Mouse (Mus musculus): ENCODE measurements around the gene Aarsd1. TPM values are rescaled to one million over a fixed set of nuclear protein-coding genes. Genes with fewer than 3 reads are reported as not detected.
"Not testable (repeated sequence)": the region's sequence is repeated elsewhere in the genome, so short reads cannot be mapped to it uniquely, and the experiment has no call there.

Aarsd1 gene
- polyA plus RNA-seq (2012; rRNA removed): 8.5 and 10.8 TPM in 2 replicates

DNA sequence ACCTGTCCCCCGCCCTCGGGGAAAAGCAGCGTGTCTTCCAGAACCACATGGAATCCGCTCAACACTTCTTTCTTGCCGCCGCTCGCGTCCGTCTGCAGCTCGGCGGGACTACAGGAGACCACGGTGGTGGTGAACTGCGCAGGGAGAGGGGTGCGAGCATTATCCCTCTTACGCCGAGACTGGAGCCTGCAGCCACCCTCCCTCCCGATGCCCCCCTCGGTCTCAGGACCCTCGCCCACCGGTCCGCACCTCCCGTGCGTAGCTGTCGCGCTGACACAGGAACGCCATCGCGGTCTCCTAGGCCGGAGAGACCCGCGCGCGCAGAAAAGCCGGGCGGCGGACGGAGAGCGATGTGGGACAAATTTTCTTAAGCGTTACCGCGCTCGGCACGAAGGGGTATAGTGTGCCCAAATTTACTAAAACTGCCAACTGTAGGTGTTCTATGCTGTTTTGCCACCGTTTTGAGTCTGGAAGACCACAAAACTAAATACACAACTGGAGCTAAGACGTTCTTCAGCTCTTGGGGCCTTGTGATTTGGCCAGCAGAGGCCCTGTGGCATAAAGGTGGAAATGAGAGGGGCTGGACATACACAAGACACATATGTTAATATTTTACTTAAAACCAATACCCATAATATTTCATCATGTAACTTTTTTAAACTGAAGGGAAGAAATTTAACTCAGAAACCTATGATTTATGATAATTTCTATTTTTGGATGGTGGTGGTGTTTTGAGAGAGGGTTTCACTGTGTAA, at the start of gene Aarsd1:
Gene Aarsd1, minus strand, starts transcription at position 515 of the 755 bp plus-strand sequence.
- under 1% methylated on average over 45 of the region's 45 CpGs for WGBS

DNA sequence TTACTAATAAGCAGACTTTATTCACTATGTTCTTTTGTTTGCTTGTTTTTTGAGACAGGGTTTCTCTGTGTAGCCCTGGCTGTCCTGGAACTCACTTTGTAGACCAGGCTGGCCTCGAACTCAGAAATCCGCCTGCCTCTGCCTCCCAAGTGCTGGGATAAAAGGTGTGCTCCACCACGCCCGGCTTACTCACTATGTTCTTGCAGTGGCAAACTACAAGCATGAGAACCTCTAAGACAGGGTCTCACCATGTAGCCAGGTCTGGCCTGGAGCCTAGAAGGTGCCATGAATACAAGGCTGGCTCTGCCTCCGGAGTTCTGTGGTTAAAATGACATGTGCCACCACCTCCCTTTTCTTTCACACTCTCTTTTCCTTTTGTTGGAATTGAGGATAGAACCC, 49.1 kb upstream of the Aarsd1 start:
- not testable (repeated sequence) for H3K27me3 ChIP-seq (ENCODE audit: control insufficient read depth, insufficient read depth, low read length); H3K27ac ChIP-seq (ENCODE audit: insufficient read depth, low read depth, low read length); H3K4me3 ChIP-seq (ENCODE audit: low read depth, low read length)
- peaks cover 15% of the 10 kb centered on the region for H3K4me1 ChIP-seq (ENCODE audit: control insufficient read depth, insufficient read depth, insufficient read length, low read length)
- peaks cover 11% of the 10 kb centered on the region for H3K36me3 ChIP-seq (ENCODE audit: control insufficient read depth, insufficient read depth, low read length)
- 53% methylated on average over 5 of the region's 5 CpGs for WGBS

More for the DNA sequence above, at the start of gene Aarsd1:
- TF ChIP-seq CTCF (IDR thresholded peaks at IDR 0.05; ENCODE audit: extremely low read depth, insufficient read length, insufficient replicate concordance, low read depth, low read length): no peak
- TF ChIP-seq POLR2A (IDR thresholded peaks at IDR 0.05; ENCODE audit: low read depth, low read length): no peak
- Histone ChIP-seq H3K36me3 (ENCODE audit: control insufficient read depth, insufficient read depth, low read length) (peaks cover 7% of the 10 kb centered on the region), H3K27ac (ENCODE audit: insufficient read depth, low read depth, low read length) (no peak within 1 kb of the TSS), H3K4me1 (ENCODE audit: control insufficient read depth, insufficient read depth, insufficient read length, low read length) (no peaks in the 10 kb centered on the region), H3K27me3 (ENCODE audit: control insufficient read depth, insufficient read depth, low read length) (no peaks in the 10 kb centered on the region), H3K4me3 (ENCODE audit: low read depth, low read length) (peak within 1 kb of the TSS; percentile 83)

DNA sequence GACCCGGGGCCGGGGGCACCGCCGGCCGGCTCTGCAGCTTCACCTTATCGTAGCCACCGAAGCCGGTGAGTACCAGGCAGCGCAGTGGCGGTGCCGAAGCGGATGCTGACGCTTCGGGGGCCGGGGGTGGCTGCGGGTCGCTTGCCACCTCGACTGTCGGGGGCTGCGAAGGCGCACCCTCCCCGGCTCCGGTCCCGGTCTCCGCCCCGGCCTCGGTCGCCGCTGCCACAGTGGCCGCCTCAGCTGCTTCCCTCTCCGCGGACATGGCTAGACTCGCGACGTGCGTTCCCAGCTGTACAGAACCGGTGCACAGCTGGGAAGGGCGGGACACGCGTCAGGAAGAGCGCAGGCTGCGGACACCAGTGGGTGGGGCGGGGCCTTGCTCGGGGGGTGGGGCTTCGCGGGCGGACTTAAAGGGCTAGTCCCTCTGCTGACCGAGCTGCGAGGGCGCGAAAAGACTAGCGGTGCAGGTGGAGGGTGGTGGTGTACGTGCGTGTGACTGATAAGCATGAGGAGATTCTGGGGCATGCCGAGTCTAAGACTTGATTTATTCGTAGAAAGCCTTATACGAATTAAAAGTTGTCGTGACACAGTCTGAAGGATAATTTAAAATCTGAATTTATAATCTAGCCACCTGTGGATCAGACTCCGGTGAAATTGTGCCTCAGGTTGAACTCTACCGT, 48.6 kb upstream of the Aarsd1 start, which contains the start of gene Vat1:
Gene Vat1, minus strand, starts transcription at position 362 of the 683 bp plus-strand sequence.
- peak; percentile 21; the same call in 1 of the 2 replicates for TF ChIP-seq POLR2A (IDR thresholded peaks at IDR 0.05; ENCODE audit: low read depth, low read length)
- TF ChIP-seq CTCF (IDR thresholded peaks at IDR 0.05; ENCODE audit: extremely low read depth, insufficient read length, insufficient replicate concordance, low read depth, low read length): peak; percentile 14; the same call in 1 of the 2 replicates
- Histone ChIP-seq H3K4me1 (ENCODE audit: control insufficient read depth, insufficient read depth, insufficient read length, low read length) (peaks cover 15% of the 10 kb centered on the region), H3K4me3 (ENCODE audit: low read depth, low read length) (peak within 1 kb of the TSS; percentile 97), H3K36me3 (ENCODE audit: control insufficient read depth, insufficient read depth, low read length) (peaks cover 16% of the 10 kb centered on the region), H3K27ac (ENCODE audit: insufficient read depth, low read depth, low read length) (peak within 1 kb of the TSS; percentile 91), H3K27me3 (ENCODE audit: control insufficient read depth, insufficient read depth, low read length) (no peaks in the 10 kb centered on the region)
- WGBS: 1% methylated on average over 60 of the region's 60 CpGs

DNA sequence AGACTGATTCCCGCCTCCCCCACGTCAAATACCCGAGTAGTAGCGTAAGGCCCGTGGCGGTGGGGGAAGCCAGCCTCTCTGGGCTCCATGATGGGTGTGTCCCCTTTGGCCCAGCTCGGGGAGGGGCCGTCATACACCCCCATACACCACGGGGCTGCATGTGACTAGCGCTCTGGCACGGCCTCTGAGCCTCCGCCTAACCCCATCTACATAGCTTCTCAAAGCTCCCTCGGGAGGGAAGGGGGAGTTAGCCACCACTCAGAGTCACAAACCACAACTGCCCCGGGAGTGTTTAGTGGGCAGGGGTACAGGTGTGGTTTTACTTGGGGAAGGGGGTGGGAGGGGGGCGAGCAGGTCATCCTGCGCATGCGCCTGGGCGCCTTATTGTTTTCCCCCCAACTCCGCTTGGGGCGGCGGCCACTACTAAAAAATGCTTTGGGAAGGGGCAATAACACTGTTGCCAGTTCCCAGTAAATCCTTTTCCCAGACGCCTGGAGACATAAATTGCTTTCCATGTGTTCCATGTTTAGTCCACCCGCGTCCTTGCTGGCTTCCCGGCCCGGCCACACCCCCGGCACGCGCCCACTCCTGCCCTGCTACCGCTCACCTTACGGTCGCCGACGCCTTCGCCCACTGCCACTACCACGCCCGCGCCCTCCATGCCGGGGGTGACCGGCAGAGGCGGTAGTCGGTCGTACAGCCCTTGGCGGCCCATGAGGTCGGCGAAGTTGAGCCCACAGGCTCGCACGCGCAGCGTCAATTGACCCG, 47.9 kb upstream of the Aarsd1 start:
- peaks cover 15% of the 10 kb centered on the region for H3K4me1 ChIP-seq (ENCODE audit: control insufficient read depth, insufficient read depth, insufficient read length, low read length)
- H3K27me3 ChIP-seq (ENCODE audit: control insufficient read depth, insufficient read depth, low read length): no peaks in the 10 kb centered on the region
- TF ChIP-seq CTCF (IDR thresholded peaks at IDR 0.05; ENCODE audit: extremely low read depth, insufficient read length, insufficient replicate concordance, low read depth, low read length) (no peak), POLR2A (IDR thresholded peaks at IDR 0.05; ENCODE audit: low read depth, low read length) (no peak)
- under 1% methylated on average over 51 of the region's 51 CpGs for WGBS
- peak overlapping the region; percentile 91 for H3K27ac ChIP-seq (ENCODE audit: insufficient read depth, low read depth, low read length)
- peak overlapping the region; percentile 97 for H3K4me3 ChIP-seq (ENCODE audit: low read depth, low read length)
- peaks cover 19% of the 10 kb centered on the region for H3K36me3 ChIP-seq (ENCODE audit: control insufficient read depth, insufficient read depth, low read length)

DNA sequence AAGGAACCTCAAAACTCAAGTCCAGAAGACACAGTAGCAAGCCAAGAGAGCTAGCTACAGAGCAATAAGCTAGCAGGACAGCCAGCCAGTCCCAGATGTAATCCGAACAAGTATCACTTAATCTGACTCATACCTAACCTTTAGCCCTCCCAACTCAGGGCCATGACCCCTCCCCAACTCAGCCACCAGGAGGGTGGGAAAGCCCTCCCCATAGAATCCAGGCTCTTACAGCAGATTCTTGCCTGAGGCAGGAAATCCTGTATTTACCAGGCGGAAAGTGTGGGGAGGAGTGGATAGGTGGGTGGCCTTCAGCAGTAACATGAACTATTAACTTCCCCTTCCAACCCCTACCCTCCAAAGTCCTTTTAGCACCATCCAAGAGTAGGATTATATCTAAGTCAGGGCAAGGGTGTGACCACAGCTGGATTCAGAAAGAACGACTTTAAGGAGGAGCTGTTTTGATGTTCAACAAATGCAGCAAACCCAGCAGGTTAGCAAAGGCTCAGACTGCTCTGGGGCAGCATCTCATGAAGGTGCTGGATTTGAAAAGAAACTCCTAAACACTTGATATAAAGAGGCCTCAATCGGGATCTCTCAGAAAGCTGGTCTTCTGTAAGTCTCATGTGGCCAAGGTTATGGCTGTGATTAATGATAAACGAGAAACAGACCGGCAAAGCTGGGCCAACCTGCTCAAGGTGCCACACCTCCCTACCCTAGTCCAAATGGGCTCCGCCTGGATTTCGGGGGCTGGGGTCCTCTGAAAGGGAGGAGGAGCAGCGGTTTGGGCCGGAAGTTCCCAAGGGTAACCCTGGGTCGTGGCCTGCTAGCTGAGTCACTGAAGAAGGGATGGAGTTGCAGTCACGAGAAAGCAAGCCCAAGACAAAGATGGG, 47.0 kb upstream of the Aarsd1 start, which contains the start of gene Rnd2:
Gene Rnd2, plus strand, starts transcription at position 789 of the 890 bp plus-strand sequence.
- peaks cover 15% of the 10 kb centered on the region for H3K4me1 ChIP-seq (ENCODE audit: control insufficient read depth, insufficient read depth, insufficient read length, low read length)
- peaks cover 28% of the 10 kb centered on the region for H3K36me3 ChIP-seq (ENCODE audit: control insufficient read depth, insufficient read depth, low read length)
- WGBS: 3% methylated on average over 12 of the region's 12 CpGs
- no peak for TF ChIP-seq CTCF (IDR thresholded peaks at IDR 0.05; ENCODE audit: extremely low read depth, insufficient read length, insufficient replicate concordance, low read depth, low read length)
- no peak for TF ChIP-seq POLR2A (IDR thresholded peaks at IDR 0.05; ENCODE audit: low read depth, low read length)
- H3K4me3 ChIP-seq (ENCODE audit: low read depth, low read length): peak within 1 kb of the TSS; percentile 97
- peak within 1 kb of the TSS; percentile 91 for H3K27ac ChIP-seq (ENCODE audit: insufficient read depth, low read depth, low read length)
- no peaks in the 10 kb centered on the region for H3K27me3 ChIP-seq (ENCODE audit: control insufficient read depth, insufficient read depth, low read length)
